Mouse (Mus musculus) lung, embryonic 15.5 days (tissue): Measurements from ENCODE around the gene Adap2. TPM values are rescaled to one million over a fixed set of nuclear protein-coding genes. Genes with fewer than 3 reads are reported as not detected.

Experiments
- ATAC-seq: fragments of 200-750 bp; cut with Nextera tagmentation; 2 replicates; pipeline ENCODE4 v1.8.0; 2017; ENCODE audit warnings: moderate number of reproducible peaks, borderline replicate concordance; ENCODE audit not compliant: low FRiP score, low TSS enrichment; ENCODE audit errors: extremely low read depth
- H3K27ac ChIP-seq: fragments of 300-500 bp; sonication (generic); 2 replicates; pipeline ENCODE4 v1.5.1; 2015; ENCODE audit warnings: moderate library complexity, mild to moderate bottlenecking, inconsistent platforms
- H3K27me3 ChIP-seq: fragments of 300-500 bp; sonication (generic); 2 replicates; pipeline ENCODE4 v1.6.1; 2015; ENCODE audit warnings: inconsistent platforms
- H3K36me3 ChIP-seq: fragments of 300-500 bp; sonication (generic); 2 replicates; pipeline ENCODE4 v1.6.1; 2015; ENCODE audit warnings: inconsistent platforms
- H3K4me1 ChIP-seq: fragments of 300-500 bp; sonication (generic); 2 replicates; pipeline ENCODE4 v1.6.1; 2015; ENCODE audit warnings: inconsistent platforms
- H3K4me2 ChIP-seq: fragments of 300-500 bp; sonication (generic); 2 replicates; pipeline ENCODE4 v1.6.1; 2015; ENCODE audit warnings: inconsistent platforms, mild to moderate bottlenecking, moderate library complexity
- H3K4me3 ChIP-seq: fragments of 300-500 bp; sonication (generic); 2 replicates; pipeline ENCODE4 v1.5.1; 2015; ENCODE audit warnings: mild to moderate bottlenecking, inconsistent platforms
- H3K9ac ChIP-seq: fragments of 300-500 bp; sonication (generic); 2 replicates; pipeline ENCODE4 v1.6.1; 2015; ENCODE audit warnings: inconsistent platforms
- H3K9me3 ChIP-seq: fragments of 300-500 bp; sonication (generic); 2 replicates; pipeline ENCODE4 v1.6.1; 2016; ENCODE audit warnings: inconsistent platforms
- WGBS: fragments of 180-500 bp; shearing (Covaris S2); methylation state at CpG from one replicate; pipeline ENCODE4 v1.1.7; 2015; 5-methylcytosine and 5-hydroxymethylcytosine counted together
- polyA plus RNA-seq: library from polyadenylated mRNA; unstranded; fragments of >200 nt; fragmentation: Nextera tagmentation; extraction: Ambion mirVana; gene quantifications from 2 replicates; pipeline ENCODE4 v1.2.1, GENCODE M21; 2015

Gene Adap2
- polyA plus RNA-seq, 1 experiment from 2014 or later = 2.5 TPM

GRCm38 (mm10) chr11:80202296-80202695, 48.4 kb downstream of the Adap2 start:
- 71% methylated on average over 6 of the region's 6 CpGs for WGBS
- H3K9ac ChIP-seq = no peak overlapping the region
- no peaks in the 10 kb centered on the region for H3K27me3 ChIP-seq
- ATAC-seq = no peak
- H3K4me2 ChIP-seq = no peak overlapping the region
- H3K9me3 ChIP-seq = no peaks in the 10 kb centered on the region
- H3K4me3 ChIP-seq = no peak overlapping the region
- H3K27ac ChIP-seq = no peak overlapping the region
- H3K4me1 ChIP-seq = no peaks in the 10 kb centered on the region
- no peaks in the 10 kb centered on the region for H3K36me3 ChIP-seq

- Histone ChIP-seq H3K27ac (no peak overlapping the region), H3K27me3 (no peaks in the 10 kb centered on the region), H3K9me3 (no peaks in the 10 kb centered on the region), H3K4me2 (no peak overlapping the region), H3K4me1 (no peaks in the 10 kb centered on the region), H3K36me3 (no peaks in the 10 kb centered on the region), H3K4me3 (no peak overlapping the region), H3K9ac (no peak overlapping the region)
- 71% methylated on average over 3 of the region's 3 CpGs for WGBS
- ATAC-seq = no peak
These were observed 50.1 kb downstream of the Adap2 start for GRCm38 (mm10) chr11:80204037-80204436.

- H3K4me2 ChIP-seq = no peak overlapping the region
- 61% methylated on average over 5 of the region's 5 CpGs for WGBS
- H3K9ac ChIP-seq = no peak overlapping the region
- H3K27ac ChIP-seq = no peak overlapping the region
- ATAC-seq = no peak
- no peaks in the 10 kb centered on the region for H3K9me3 ChIP-seq
- no peaks in the 10 kb centered on the region for H3K27me3 ChIP-seq
- no peaks in the 10 kb centered on the region for H3K36me3 ChIP-seq
- no peak overlapping the region for H3K4me3 ChIP-seq
- peaks cover under 1% of the 10 kb centered on the region; the same call in 1 of the 2 replicates for H3K4me1 ChIP-seq
These were observed 51.0 kb downstream of the Adap2 start for GRCm38 (mm10) chr11:80204941-80205340.

- Histone ChIP-seq H3K9ac (no peak overlapping the region), H3K4me2 (no peak overlapping the region), H3K9me3 (no peaks in the 10 kb centered on the region), H3K4me1 (peaks cover 9% of the 10 kb centered on the region), H3K27ac (no peak overlapping the region), H3K27me3 (no peaks in the 10 kb centered on the region), H3K4me3 (no peak overlapping the region), H3K36me3 (0 out of 2 replicates have a peak, but pooled peaks cover 3% of the 10 kb centered on the region)
- no peak for ATAC-seq
- 32% methylated on average over 7 of the region's 7 CpGs for WGBS
These were observed 54.6 kb downstream of the Adap2 start for GRCm38 (mm10) chr11:80208465-80208859.

GRCm38 (mm10) chr11:80208860-80209800, 55.2 kb downstream of the Adap2 start, which contains the start of gene Rhot1:
TSS of gene Rhot1 (plus strand) at chr11:80209019.
- ATAC-seq = peak; percentile 92
- Histone ChIP-seq H3K4me3 (peak within 1 kb of the TSS; percentile 89), H3K27ac (peak within 1 kb of the TSS; percentile 95), H3K27me3 (no peaks in the 10 kb centered on the region), H3K36me3 (peaks cover 8% of the 10 kb centered on the region; the same call in 1 of the 2 replicates), H3K4me1 (peaks cover 9% of the 10 kb centered on the region), H3K9me3 (no peaks in the 10 kb centered on the region), H3K9ac (peak within 1 kb of the TSS; percentile 95), H3K4me2 (peak within 1 kb of the TSS; percentile 65)
- under 1% methylated on average over 74 of the region's 78 CpGs for WGBS

- Histone ChIP-seq H3K9me3 (no peaks in the 10 kb centered on the region), H3K27ac (no peak overlapping the region), H3K9ac (peak overlapping the region; percentile 95), H3K36me3 (peaks cover 13% of the 10 kb centered on the region; the same call in 1 of the 2 replicates), H3K27me3 (no peaks in the 10 kb centered on the region), H3K4me2 (peak overlapping the region; percentile 65), H3K4me1 (peaks cover 9% of the 10 kb centered on the region), H3K4me3 (peak overlapping the region; percentile 89)
- 33% methylated on average over 6 of the region's 6 CpGs for WGBS
- no peak for ATAC-seq
These were observed 56.4 kb downstream of the Adap2 start for GRCm38 (mm10) chr11:80210321-80210720.

GRCm38 (mm10) chr11:80212282-80212681, 58.4 kb downstream of the Adap2 start:
- no peaks in the 10 kb centered on the region for H3K9me3 ChIP-seq
- no peak overlapping the region for H3K9ac ChIP-seq
- H3K4me2 ChIP-seq = no peak overlapping the region
- H3K36me3 ChIP-seq = peaks cover 13% of the 10 kb centered on the region; the same call in 1 of the 2 replicates
- H3K4me3 ChIP-seq = no peak overlapping the region
- 88% methylated on average over 2 of the region's 2 CpGs for WGBS
- peaks cover 9% of the 10 kb centered on the region for H3K4me1 ChIP-seq
- H3K27ac ChIP-seq = no peak overlapping the region
- H3K27me3 ChIP-seq = no peaks in the 10 kb centered on the region
- no peak for ATAC-seq

GRCm38 (mm10) chr11:80215291-80215690, 61.4 kb downstream of the Adap2 start:
- H3K4me2 ChIP-seq = no peak overlapping the region
- WGBS = 87% methylated on average over 3 of the region's 3 CpGs
- no peaks in the 10 kb centered on the region for H3K9me3 ChIP-seq
- peaks cover 5% of the 10 kb centered on the region for H3K4me1 ChIP-seq
- H3K27me3 ChIP-seq = no peaks in the 10 kb centered on the region
- no peak overlapping the region for H3K4me3 ChIP-seq
- no peak overlapping the region for H3K27ac ChIP-seq
- H3K9ac ChIP-seq = no peak overlapping the region
- no peak for ATAC-seq
- H3K36me3 ChIP-seq = peaks cover 13% of the 10 kb centered on the region; the same call in 1 of the 2 replicates

- H3K36me3 ChIP-seq = peaks cover 24% of the 10 kb centered on the region
- ATAC-seq = no peak
- 82% methylated on average over 11 of the region's 11 CpGs for WGBS
- no peak overlapping the region for H3K4me2 ChIP-seq
- no peaks in the 10 kb centered on the region for H3K4me1 ChIP-seq
- no peaks in the 10 kb centered on the region for H3K27me3 ChIP-seq
- H3K27ac ChIP-seq = no peak overlapping the region
- no peak overlapping the region for H3K4me3 ChIP-seq
- no peaks in the 10 kb centered on the region for H3K9me3 ChIP-seq
- H3K9ac ChIP-seq = no peak overlapping the region
These were observed 64.9 kb downstream of the Adap2 start for GRCm38 (mm10) chr11:80218657-80219293.

Other genes starting within 250 kb of the Adap2 start
- 50.4 and 55.0 TPM in 2 replicates for gene Utp6, start 191.7 kb upstream of the Adap2 start, polyA plus RNA-seq
- gene Suz12, start 161.0 kb upstream of the Adap2 start, polyA plus RNA-seq = 18.3 and 20.5 TPM in 2 replicates
- 40.8 and 43.9 TPM in 2 replicates for gene Crlf3, start 73.1 kb upstream of the Adap2 start, polyA plus RNA-seq
- gene Atad5, start 64.7 kb upstream of the Adap2 start, polyA plus RNA-seq = 10.8 and 11.4 TPM in 2 replicates
- gene Tefm, start 11.9 kb upstream of the Adap2 start, polyA plus RNA-seq = 28.2 and 29.2 TPM in 2 replicates
- gene Rnf135, start 29.7 kb downstream of the Adap2 start, polyA plus RNA-seq = 9.6 and 11.7 TPM in 2 replicates
- 51.6 and 54.1 TPM in 2 replicates for gene Rhot1, start 54.9 kb downstream of the Adap2 start, polyA plus RNA-seq
- gene Rhbdl3, start 146.8 kb downstream of the Adap2 start, polyA plus RNA-seq = 1.5 and 2.4 TPM in 2 replicates
- 16.8 and 18.2 TPM in 2 replicates for gene 5730455P16Rik, start 223.9 kb downstream of the Adap2 start, polyA plus RNA-seq
- 218 and 226 TPM in 2 replicates for gene Zfp207, start 229.2 kb downstream of the Adap2 start, polyA plus RNA-seq